Mouse (Mus musculus): ENCODE data around the gene Trpt1. TPM values are rescaled to one million over a fixed set of nuclear protein-coding genes. Genes with fewer than 3 reads are reported as not detected.

Gene Trpt1
- polyA plus RNA-seq, 1 experiment from 2014 or later = 20.0 TPM

DNA sequence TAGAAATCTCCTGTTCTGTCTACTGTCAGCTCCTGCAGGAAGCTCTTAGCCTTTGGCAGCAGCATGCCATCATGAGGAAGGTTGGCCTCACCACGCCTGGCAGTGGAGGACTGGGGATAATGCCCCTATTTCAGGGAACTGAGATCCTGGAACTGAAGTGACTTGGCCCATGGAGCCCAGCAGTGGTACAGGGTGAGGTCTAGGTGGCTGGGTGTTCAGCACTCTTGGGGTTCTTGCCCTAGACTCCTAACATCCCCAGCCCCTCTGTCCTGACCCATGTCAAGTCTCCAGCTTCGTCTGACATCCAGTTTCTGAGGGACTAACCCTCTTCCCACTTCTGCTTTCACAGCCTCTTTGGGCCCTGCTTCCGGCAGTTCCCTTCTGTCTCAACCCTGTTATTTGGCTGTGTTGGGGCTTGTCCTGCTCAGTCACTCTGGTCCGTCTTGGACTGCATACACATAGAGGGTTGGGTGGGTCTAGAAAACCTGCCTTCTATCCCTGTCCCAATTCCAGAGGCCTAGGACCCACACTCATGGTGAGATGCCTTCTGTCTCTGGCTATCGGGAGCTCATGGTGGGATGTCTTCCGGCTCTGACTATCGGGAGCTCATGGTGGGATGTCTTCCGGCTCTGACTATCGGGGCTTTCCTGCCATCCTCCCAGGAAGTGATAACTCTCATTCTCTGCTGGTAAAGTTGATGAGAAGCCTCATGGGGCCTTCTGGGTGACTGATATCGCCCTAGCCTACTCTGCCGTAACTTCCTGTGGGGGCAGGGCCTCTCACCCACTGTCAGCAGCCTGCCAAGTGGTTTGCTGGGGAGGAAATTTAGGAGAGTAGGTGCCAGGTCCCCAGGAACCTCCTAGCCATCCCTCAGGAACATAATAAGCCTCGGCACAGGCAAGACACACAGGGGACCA is 21.9 kb downstream of the Trpt1 start:
- no peak overlapping the region for H3K4me2 ChIP-seq (ENCODE audit: low read length)
- no peaks in the 10 kb centered on the region for H3K4me1 ChIP-seq (ENCODE audit: control insufficient read depth, insufficient read depth, low read length)
- no peak for DNase-seq
- H3K4me3 ChIP-seq (replicated peaks; ENCODE audit: low read depth, low read length) = no peak overlapping the region
- H3K27me3 ChIP-seq (ENCODE audit: control insufficient read depth, insufficient read depth, low read length) = no peaks in the 10 kb centered on the region
- no peak overlapping the region for H3K27ac ChIP-seq (replicated peaks; ENCODE audit: low read depth, low read length)
- no peak for ATAC-seq (ENCODE audit: low FRiP score, low TSS enrichment)
- H3K9ac ChIP-seq (replicated peaks; ENCODE audit: low read length) = no peak overlapping the region
- 88% methylated on average over 12 of the region's 12 CpGs for WGBS
- peaks cover 52% of the 10 kb centered on the region for H3K36me3 ChIP-seq (ENCODE audit: control insufficient read depth, insufficient read depth, low read length)
- no peaks in the 10 kb centered on the region for H3K9me3 ChIP-seq (ENCODE audit: control insufficient read depth, low read length)

DNA sequence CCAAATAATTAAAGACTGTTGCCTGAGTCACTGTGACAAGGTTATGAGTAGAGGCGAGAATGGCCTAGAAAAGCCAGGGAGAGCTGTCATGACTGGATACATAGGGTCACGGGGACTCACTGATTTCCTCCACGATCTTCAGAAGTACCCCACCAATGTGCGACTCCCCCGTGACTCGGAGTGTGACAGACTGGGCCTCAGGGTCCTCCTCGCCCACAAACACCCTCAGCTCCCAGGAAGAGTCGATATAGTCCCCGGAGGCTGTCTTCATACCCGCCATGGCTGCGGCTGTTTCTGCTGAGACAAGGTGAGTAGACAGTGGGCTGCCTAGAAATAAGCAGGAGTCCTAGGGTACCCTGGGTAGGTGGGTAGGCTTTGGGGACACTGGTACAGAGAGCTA is 22.6 kb downstream of the Trpt1 start:
- H3K4me2 ChIP-seq (ENCODE audit: low read length) = no peak overlapping the region
- no peak overlapping the region for H3K4me3 ChIP-seq (replicated peaks; ENCODE audit: low read depth, low read length)
- 93% methylated on average over 11 of the region's 11 CpGs for WGBS
- H3K27ac ChIP-seq (replicated peaks; ENCODE audit: low read depth, low read length) = no peak overlapping the region
- DNase-seq (no peak), ATAC-seq (ENCODE audit: low FRiP score, low TSS enrichment) (no peak)
- H3K9me3 ChIP-seq (ENCODE audit: control insufficient read depth, low read length) = no peaks in the 10 kb centered on the region
- H3K27me3 ChIP-seq (ENCODE audit: control insufficient read depth, insufficient read depth, low read length) = no peaks in the 10 kb centered on the region
- H3K36me3 ChIP-seq (ENCODE audit: control insufficient read depth, insufficient read depth, low read length) = peaks cover 60% of the 10 kb centered on the region
- H3K4me1 ChIP-seq (ENCODE audit: control insufficient read depth, insufficient read depth, low read length) = no peaks in the 10 kb centered on the region
- H3K9ac ChIP-seq (replicated peaks; ENCODE audit: low read length) = no peak overlapping the region

DNA sequence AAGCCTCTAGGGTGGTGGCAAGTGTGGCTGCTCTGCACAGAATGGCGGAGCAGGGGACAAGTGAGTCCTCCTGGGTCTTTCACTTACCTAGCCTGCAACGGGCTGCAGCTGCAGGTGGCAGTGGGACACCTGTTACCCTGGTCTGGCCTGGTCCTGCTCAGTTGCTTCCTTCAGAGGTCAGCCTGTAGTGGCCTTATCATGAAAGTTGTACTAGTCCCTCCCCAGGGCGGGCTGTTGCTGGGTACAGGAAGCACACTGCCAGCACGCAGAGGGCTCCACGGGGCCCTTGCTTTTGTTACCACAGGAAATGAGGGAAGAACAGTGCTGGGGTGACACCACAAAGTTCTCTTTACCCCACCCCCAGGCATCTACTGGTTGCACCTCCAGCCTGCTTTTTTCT is 23.3 kb downstream of the Trpt1 start, which contains the start of gene Fermt3:
TSS of gene Fermt3 (minus strand) at position 279 of the 400 bp plus-strand sequence.
- Histone ChIP-seq H3K27me3 (ENCODE audit: control insufficient read depth, insufficient read depth, low read length) (no peaks in the 10 kb centered on the region), H3K36me3 (ENCODE audit: control insufficient read depth, insufficient read depth, low read length) (peaks cover 66% of the 10 kb centered on the region), H3K9me3 (ENCODE audit: control insufficient read depth, low read length) (no peaks in the 10 kb centered on the region), H3K9ac (replicated peaks; ENCODE audit: low read length) (no peak within 1 kb of the TSS), H3K4me2 (ENCODE audit: low read length) (no peak within 1 kb of the TSS), H3K4me3 (replicated peaks; ENCODE audit: low read depth, low read length) (no peak within 1 kb of the TSS), H3K4me1 (ENCODE audit: control insufficient read depth, insufficient read depth, low read length) (no peaks in the 10 kb centered on the region), H3K27ac (replicated peaks; ENCODE audit: low read depth, low read length) (no peak within 1 kb of the TSS)
- 90% methylated on average over 5 of the region's 5 CpGs for WGBS
- DNase-seq (no peak), ATAC-seq (ENCODE audit: low FRiP score, low TSS enrichment) (no peak)

DNA sequence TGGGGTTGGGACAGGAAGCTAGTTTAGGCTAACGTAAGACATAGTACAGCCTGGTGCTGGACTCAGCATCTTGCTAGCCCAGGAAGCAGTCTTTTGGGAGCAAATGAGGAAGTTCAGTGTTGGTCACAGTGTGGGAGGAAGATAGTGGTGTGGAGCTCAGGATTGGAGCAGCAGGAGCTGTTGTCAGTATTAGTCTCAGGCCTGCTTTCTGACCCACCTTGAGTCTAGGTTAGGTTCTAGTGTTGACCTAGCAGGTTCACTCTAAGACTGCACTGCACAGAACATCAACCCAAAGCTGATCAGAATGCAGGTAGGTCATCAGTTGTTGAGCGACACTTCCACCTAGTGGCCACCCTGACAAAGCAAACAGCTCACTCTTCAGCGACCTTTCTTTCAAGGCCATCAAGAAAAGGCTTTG is 24.3 kb downstream of the Trpt1 start:
- no peak overlapping the region for H3K4me3 ChIP-seq (replicated peaks; ENCODE audit: low read depth, low read length)
- ATAC-seq (ENCODE audit: low FRiP score, low TSS enrichment) (no peak), DNase-seq (peak; percentile 80)
- H3K27me3 ChIP-seq (ENCODE audit: control insufficient read depth, insufficient read depth, low read length) = no peaks in the 10 kb centered on the region
- H3K36me3 ChIP-seq (ENCODE audit: control insufficient read depth, insufficient read depth, low read length) = peaks cover 77% of the 10 kb centered on the region
- H3K4me2 ChIP-seq (ENCODE audit: low read length) = no peak overlapping the region
- no peaks in the 10 kb centered on the region for H3K4me1 ChIP-seq (ENCODE audit: control insufficient read depth, insufficient read depth, low read length)
- 48% methylated on average over 3 of the region's 3 CpGs for WGBS
- no peak overlapping the region for H3K9ac ChIP-seq (replicated peaks; ENCODE audit: low read length)
- no peak overlapping the region for H3K27ac ChIP-seq (replicated peaks; ENCODE audit: low read depth, low read length)
- no peaks in the 10 kb centered on the region for H3K9me3 ChIP-seq (ENCODE audit: control insufficient read depth, low read length)

DNA sequence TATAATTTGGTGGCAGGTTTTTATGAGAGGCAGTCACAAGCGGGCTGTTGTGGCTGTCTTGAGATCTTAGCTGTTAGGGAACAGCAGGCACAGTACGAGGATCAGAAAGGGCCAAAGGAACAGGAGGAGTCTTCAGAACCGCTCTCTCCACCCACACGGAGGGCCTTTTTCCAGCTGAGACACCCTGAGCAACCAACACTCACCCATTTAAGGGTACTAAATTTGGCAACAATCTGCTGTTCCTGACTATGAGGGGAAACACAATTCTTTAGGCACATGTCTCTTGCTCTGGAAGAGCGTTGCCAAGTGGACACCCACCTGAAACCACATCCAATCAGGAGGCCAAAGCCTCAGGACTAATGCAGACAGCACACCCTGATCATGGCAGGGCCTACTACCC is 33.6 kb downstream of the Trpt1 start:
- H3K4me1 ChIP-seq (ENCODE audit: control insufficient read depth, insufficient read depth, low read length) = no peaks in the 10 kb centered on the region
- DNase-seq (no peak), ATAC-seq (ENCODE audit: low FRiP score, low TSS enrichment) (no peak)
- peaks cover 95% of the 10 kb centered on the region for H3K36me3 ChIP-seq (ENCODE audit: control insufficient read depth, insufficient read depth, low read length)
- H3K4me2 ChIP-seq (ENCODE audit: low read length) = no peak overlapping the region
- no peaks in the 10 kb centered on the region for H3K9me3 ChIP-seq (ENCODE audit: control insufficient read depth, low read length)
- no peak overlapping the region for H3K4me3 ChIP-seq (replicated peaks; ENCODE audit: low read depth, low read length)
- H3K9ac ChIP-seq (replicated peaks; ENCODE audit: low read length) = no peak overlapping the region
- no peak overlapping the region for H3K27ac ChIP-seq (replicated peaks; ENCODE audit: low read depth, low read length)
- H3K27me3 ChIP-seq (ENCODE audit: control insufficient read depth, insufficient read depth, low read length) = no peaks in the 10 kb centered on the region
- WGBS = 93% methylated on average over 5 of the region's 5 CpGs

DNA sequence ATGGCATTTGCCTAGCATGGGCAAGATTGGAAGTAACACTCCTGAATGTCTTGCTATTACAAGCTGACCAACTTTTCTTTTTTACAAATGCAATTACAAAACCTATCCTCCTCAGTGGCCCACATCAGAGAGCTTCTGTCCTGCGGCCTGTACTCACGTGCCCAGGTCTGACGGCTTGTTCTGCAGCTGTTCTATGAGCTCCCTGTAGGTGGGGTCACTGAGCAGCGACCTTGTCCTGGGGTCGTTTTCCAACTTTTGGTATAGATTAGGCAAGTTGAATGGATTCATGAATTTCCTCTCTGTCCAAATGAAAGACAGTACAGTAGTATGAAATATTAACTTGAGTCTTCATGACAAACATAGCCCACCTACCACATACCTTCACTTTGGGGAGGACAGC is 38.1 kb downstream of the Trpt1 start:
- H3K4me1 ChIP-seq (ENCODE audit: control insufficient read depth, insufficient read depth, low read length) = peaks cover 17% of the 10 kb centered on the region
- no peak overlapping the region for H3K4me2 ChIP-seq (ENCODE audit: low read length)
- WGBS = 96% methylated on average over 5 of the region's 5 CpGs
- ATAC-seq (ENCODE audit: low FRiP score, low TSS enrichment) (no peak), DNase-seq (no peak)
- no peaks in the 10 kb centered on the region for H3K9me3 ChIP-seq (ENCODE audit: control insufficient read depth, low read length)
- H3K36me3 ChIP-seq (ENCODE audit: control insufficient read depth, insufficient read depth, low read length) = peaks cover 61% of the 10 kb centered on the region
- no peak overlapping the region for H3K9ac ChIP-seq (replicated peaks; ENCODE audit: low read length)
- no peak overlapping the region for H3K27ac ChIP-seq (replicated peaks; ENCODE audit: low read depth, low read length)
- H3K27me3 ChIP-seq (ENCODE audit: control insufficient read depth, insufficient read depth, low read length) = no peaks in the 10 kb centered on the region
- H3K4me3 ChIP-seq (replicated peaks; ENCODE audit: low read depth, low read length) = no peak overlapping the region

DNA sequence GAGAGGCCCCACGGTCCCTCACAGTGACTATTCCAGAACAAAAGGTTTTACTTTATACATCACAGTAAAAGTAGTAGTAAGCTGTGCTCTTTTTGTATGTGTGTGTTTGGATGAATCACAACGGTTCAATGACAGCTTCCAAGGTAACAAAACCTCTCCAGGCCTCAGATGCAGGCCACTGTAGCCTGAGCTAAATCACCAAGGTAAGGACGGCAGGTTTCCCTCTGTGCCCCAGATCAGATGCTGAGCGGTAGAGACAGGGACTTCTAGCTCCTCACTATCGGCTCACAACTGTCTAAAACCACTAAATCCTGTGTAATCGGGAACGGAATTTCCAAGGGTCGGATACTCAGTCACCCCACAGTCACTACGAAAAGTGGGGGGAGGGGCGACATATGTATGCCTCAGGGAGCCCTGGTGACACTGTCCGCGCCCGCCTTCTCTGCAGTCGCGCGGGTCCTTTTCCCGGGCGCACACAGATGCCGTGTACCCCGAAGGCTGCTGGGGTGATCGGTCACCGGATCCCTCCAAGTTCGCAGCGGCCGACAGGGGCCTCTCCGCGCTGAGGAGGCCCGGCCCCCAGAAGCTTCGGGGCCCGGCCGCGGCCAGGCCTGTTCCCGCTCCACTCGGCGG is 43.3 kb downstream of the Trpt1 start:
- H3K9ac ChIP-seq (replicated peaks; ENCODE audit: low read length) = peak overlapping the region; percentile 92

DNA sequence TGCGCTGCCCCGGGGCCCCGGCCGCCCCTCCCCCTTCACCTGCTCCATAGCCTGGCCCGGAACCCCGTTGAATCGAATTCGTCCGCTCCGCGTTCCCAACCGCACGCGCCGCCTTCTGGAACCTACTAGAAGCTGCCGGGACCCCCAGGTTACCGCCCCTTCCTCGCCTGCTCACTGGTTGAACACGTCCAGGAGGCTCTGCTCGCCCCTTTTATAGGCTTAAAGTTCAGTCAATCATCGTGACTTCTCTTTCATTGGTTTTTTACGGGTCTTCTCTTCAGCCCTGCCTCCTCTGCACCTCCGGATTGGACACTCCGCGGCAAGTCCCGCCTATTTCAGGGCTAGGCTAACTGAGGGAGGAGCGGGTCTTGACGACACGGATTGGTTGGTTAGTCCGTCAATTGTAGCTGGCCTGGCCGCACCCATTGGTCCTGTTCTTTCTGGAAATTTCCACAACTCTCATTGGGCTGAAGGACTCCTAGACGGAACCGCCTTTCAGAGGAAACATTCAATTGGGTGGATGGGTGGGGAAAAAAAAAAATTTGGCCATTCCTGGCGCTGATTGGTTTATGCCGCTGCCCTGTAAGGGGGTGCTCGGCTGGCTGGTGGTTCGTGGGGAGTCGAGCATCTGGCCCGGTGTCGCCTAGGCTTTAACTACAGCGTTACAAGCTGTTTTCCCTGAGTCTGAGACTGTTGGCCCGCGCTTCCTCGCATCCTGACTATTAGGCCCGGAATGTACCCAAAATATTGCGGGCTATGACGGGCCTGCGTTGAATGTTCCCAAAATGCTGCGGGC is 44.1 kb downstream of the Trpt1 start, which contains the start of gene Stip1:
TSS of gene Stip1 (minus strand) at position 127 of the 796 bp plus-strand sequence.
- no peaks in the 10 kb centered on the region for H3K27me3 ChIP-seq (ENCODE audit: control insufficient read depth, insufficient read depth, low read length)
- H3K4me2 ChIP-seq (ENCODE audit: low read length) = peak within 1 kb of the TSS; percentile 84
- H3K36me3 ChIP-seq (ENCODE audit: control insufficient read depth, insufficient read depth, low read length) = peaks cover 5% of the 10 kb centered on the region
- H3K4me1 ChIP-seq (ENCODE audit: control insufficient read depth, insufficient read depth, low read length) = peaks cover 18% of the 10 kb centered on the region
- under 1% methylated on average over 49 of the region's 49 CpGs for WGBS
- ATAC-seq (ENCODE audit: low FRiP score, low TSS enrichment) (peak; percentile 99), DNase-seq (peak; percentile 99)
- peak within 1 kb of the TSS; percentile 89 for H3K4me3 ChIP-seq (replicated peaks; ENCODE audit: low read depth, low read length)
- H3K9me3 ChIP-seq (ENCODE audit: control insufficient read depth, low read length) = no peaks in the 10 kb centered on the region
- H3K27ac ChIP-seq (replicated peaks; ENCODE audit: low read depth, low read length) = peak within 1 kb of the TSS; percentile 93
- peak within 1 kb of the TSS; percentile 92 for H3K9ac ChIP-seq (replicated peaks; ENCODE audit: low read length)

More for the DNA sequence above, 43.3 kb downstream of the Trpt1 start:
- DNase-seq (peak; percentile 77), ATAC-seq (ENCODE audit: low FRiP score, low TSS enrichment) (peak; percentile 12; the same call in 1 of the 2 replicates)
- 1% methylated on average over 32 of the region's 35 CpGs for WGBS
- H3K4me2 ChIP-seq (ENCODE audit: low read length) = peak overlapping the region; percentile 80
- peak overlapping the region; percentile 91 for H3K27ac ChIP-seq (replicated peaks; ENCODE audit: low read depth, low read length)
- H3K4me1 ChIP-seq (ENCODE audit: control insufficient read depth, insufficient read depth, low read length) = peaks cover 18% of the 10 kb centered on the region
- H3K9me3 ChIP-seq (ENCODE audit: control insufficient read depth, low read length) = no peaks in the 10 kb centered on the region
- peaks cover 12% of the 10 kb centered on the region for H3K36me3 ChIP-seq (ENCODE audit: control insufficient read depth, insufficient read depth, low read length)
- H3K27me3 ChIP-seq (ENCODE audit: control insufficient read depth, insufficient read depth, low read length) = no peaks in the 10 kb centered on the region
- peak overlapping the region; percentile 89 for H3K4me3 ChIP-seq (replicated peaks; ENCODE audit: low read depth, low read length)

Data from midbrain, embryonic 14.5 days (tissue).